Mouse (Mus musculus) embryo, embryonic 11 days (tissue): ENCODE data around the gene Map3k14.
"Not testable (repeated sequence)": the region's sequence is repeated elsewhere in the genome, so short reads cannot be mapped to it uniquely, and the experiment has no call there.

Experiments used
- DNase-seq: peaks from one replicate; pipeline ENCODE4 v3.0.0-alpha.2; 2015

Gene Map3k14

DNA sequence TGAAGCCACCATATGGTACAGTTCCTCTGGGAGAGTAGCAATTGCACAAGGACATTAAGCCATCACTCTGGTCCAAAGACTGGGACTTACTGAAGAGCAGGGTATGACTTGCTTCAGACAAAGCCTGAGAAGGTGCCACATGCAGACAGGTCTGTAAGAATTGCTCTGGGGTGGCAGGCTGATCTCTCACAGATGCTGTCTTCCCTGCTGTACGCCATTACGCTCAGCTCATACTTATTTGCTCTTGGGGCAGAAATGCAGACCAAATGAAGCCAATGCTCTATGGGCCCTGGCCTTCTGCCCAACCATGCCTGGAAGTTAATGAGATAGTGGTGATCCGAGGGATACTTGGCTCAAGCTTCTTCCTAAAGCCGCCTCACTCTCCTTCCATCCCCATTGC lies 22.4 kb downstream of the Map3k14 start:
- DNase-seq, result no peak

DNA sequence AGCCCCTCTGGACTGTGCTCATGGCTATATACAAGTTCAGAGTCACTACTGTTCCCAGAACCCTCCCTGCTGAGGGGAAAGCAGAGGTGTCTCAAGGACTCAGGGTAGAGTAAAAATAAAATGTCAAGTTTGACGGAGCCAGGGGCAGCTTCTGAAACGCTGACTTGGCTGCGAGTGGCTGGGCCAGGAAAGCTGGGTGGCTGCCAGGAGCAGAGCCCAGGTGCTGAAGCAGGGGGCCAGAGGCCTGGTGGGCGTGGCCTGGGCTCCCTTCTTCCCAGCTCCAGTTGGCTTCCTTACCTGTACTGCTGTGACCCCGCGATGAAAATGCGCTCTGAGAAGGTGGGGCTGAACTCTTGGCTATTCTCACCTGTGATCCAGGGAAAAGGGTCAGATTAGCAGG lies 26.5 kb downstream of the Map3k14 start:
- no peak for DNase-seq

DNA sequence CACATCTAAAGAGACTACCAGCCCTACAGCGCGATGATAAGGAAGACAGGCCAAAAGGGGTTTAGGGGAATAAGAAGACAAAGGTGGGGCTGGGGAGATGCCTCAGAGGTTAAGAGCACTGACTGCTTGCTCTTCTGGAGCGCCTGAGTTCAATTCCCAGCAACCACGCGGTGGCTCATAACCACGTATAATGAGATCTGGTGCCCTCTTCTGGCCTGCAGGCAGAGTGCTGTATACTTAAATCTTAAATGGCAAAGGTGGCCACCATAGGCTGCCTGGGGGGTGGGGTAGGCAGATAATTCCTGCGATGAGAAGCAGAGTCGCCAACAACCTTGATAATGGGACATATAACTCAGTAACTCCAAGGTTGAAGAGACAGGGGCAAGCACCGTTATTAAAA lies 29.5 kb downstream of the Map3k14 start:
- DNase-seq, result no peak

DNA sequence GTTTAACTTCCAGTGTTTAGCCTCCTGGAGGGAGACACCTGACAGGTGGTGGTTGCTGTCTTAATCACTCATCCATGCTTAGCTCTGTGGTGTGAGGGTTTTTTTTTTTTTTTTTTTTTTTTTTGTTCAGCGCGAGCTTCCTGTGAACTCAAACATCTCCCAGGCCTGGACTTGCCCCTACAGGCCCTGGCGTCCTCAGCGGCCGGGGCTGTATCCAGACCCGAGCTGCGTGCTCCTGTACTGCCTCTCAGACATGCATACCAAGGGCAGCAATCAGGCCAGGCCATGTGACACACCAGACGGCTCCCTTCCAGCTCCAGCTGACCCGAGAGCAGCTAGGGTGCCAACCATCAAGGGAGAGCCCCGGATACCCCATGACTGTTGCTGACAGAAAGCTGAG lies 30.4 kb downstream of the Map3k14 start:
- no peak for DNase-seq

DNA sequence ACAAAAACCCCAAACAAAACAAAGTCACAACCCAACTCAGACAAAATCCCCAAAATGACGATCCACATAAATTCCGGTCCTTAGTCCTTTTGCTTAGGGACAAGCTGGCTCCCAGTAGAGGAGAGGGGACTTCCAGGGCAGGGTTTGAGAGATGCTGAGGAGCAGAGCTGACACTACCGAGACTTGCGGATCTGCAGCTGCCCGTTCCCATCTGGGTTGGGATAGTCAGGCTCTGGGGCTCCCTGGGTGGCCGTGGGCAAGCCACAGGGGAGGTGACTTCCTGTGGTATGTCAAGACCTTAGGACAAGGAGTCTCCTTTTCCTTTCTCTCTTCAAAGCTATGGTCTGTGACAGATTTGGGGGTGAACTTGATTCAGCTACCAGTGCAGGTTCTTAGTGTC lies 30.8 kb downstream of the Map3k14 start:
- DNase-seq, result no peak

DNA sequence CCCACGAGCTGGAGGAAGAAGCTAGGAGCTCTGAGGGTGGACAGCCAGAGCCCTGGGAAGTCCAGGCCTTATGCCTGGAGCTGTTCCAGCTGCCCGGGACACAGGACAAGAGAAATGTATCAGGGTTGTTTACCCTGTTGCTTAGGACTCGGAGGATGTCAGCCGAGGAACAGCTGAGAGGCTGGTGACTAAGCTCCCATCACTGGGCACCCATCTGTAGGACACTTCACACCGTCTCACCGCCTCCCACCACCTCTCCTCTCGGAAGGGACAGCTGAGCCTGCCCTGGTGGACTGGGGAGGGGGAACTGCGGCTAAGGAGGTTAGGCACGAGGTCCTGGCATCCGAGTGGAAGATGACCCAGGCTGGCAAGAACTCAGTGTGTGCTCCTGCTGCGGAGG lies 31.6 kb downstream of the Map3k14 start:
- no peak for DNase-seq

DNA sequence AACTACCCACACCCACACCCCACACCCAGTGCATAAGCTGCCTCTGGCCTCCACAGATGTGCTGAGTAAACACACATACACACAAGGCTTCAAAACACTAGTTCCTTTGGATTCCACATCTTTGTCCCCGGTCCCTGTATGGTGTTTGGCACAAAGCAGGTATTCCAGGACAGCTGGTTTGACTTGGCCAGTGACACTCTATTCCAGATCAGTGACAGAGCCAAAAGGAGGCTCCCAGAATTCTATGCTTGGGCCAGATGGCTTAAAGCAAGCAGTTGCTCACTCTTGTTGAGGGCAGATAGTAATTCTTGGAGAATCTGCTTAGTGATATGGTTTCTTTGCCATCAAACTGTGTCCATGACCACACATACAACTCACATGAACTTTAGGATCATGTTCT lies 32.8 kb downstream of the Map3k14 start:
- DNase-seq, result no peak

DNA sequence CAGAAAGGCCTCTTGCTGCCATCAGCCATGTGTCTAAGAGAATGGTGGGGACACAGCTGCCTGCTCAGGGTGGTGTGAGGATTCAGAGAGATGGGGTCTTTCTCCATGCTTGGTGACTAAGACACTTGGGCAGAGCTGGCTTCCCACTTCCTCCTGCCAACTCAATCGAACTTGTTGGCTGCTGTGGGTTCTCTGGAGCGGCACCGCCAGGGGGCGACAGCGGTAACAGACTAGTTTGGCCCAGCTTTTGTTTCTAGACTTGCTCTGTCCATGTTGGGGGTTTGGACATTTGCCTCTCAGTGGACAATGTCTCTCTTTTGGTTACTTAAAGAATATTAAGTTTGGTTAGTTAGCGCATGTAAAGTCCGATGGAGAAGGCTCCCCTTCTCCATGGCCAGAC lies 34.3 kb downstream of the Map3k14 start:
- peak; percentile 83 for DNase-seq

DNA sequence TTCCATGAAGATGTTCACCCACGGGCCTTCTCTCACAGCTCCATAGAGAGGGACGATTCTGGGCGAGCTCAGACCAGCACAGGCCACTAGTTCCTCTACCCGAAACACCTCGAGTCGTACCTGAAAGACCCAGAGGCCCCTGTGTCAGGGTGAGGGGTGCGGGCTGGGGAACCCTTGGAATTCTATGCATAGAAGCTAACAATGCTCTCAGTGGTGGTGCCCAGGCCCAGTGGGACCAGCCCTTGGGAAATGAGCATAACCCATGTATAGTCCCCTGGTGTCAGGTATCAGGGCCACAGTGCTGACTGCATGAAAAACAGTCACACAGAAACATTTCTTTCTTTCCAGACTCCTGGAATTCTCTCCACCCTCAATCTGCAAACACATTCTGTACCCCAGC lies 35.9 kb downstream of the Map3k14 start:
- DNase-seq, result no peak

DNA sequence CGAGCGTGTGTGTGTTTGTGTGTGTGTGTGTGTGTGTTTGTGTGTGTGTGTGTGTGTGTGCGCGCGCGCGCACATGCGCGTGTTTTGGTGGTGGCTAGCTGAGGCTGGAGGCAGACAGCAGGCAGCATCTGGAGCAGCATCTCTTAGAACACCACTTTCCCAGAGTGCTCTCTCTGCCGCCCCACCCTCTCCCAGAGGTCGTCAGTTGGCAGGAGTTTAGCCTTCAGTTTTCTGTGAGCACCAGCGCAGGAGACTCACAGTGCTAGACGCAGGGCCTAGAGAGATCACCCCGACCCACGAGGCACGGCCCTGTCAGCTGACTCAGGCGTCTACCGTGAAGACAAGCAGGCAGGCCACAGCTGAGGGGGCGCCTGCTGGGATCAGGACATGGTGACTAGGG lies 36.6 kb downstream of the Map3k14 start:
- no peak for DNase-seq

DNA sequence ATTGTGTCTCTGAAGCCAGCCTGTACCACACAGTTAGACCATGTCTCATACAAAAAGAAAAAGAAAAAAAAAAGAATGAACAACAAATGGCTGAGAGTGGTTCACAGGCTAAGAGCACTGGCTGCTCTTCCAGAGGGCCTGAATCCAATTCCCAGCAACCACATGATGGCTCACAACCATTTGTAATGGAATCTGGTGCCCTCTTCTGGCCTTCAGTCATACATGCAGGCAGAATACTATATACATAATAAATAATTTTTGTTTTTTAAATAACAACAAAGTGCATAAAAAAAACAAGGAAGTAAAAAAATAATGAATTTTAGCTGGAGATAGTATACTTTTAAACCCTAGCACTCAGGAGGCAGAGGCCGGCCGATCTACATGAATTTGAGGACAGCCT lies 37.7 kb downstream of the Map3k14 start:
- no peak for DNase-seq

DNA sequence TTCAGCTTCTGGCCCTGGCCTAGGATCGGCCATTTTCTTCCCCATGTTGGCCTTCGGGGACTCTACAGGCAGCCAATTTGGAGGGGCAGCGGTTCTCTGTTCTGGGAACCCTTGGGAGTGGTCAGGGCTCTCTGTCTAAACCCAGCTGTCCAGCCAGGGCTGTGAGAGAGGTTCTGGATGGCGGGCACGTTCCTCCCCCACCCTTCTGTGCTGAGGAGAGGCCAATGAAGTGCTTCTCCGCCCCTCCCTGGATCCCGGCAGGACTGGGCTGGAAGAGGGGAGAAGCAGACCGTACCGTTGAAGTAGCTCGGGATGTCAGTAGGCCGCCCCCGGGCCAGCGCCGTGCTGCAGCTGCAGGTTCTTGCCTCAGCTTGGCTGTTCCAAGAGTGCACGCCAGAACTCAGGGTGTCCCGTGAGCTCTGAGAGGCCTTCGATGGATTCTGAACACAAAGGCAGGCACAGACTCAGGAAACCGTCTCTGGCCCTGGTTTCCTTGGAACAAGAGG lies 43.3 kb downstream of the Map3k14 start:
- no peak for DNase-seq

DNA sequence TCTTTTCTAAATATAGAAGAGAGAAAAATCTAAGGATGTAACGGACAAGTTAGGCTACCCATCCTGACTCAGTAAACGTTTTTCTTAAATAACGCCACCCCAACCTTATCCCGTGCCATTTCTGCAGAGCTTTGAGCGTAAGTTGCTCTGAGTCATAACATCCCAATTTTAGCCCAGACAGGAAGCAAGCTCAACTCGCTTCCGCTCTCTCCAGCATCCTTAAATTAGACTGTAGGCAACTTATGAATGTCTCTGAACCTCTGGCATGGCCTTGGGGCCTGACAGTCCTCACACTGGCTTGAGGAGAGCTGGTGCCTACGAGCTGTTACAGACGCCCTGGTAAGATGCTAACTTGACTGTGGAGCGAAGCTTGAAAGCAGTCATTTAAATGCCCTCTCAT lies 43.8 kb downstream of the Map3k14 start:
- DNase-seq, result no peak

DNA sequence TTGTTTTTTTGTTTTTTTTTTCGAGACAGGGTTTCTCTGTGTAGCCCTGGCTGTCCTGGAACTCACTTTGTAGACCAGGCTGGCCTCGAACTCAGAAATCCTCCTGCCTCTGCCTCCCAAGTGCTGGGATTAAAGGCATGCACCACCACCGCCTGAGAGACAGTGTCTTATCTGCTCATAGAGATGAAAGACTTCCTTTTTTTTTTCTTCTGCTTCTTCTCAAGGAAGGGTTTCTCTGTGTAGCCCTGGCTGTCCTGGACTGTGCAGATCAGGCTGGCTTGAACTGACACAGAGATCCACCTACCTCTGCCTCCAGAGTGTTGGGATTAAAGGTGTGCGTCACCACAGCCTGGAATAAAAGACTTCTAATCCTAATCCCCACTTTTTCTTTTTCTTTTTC lies 44.6 kb downstream of the Map3k14 start:
- DNase-seq, result not testable (repeated sequence)

DNA sequence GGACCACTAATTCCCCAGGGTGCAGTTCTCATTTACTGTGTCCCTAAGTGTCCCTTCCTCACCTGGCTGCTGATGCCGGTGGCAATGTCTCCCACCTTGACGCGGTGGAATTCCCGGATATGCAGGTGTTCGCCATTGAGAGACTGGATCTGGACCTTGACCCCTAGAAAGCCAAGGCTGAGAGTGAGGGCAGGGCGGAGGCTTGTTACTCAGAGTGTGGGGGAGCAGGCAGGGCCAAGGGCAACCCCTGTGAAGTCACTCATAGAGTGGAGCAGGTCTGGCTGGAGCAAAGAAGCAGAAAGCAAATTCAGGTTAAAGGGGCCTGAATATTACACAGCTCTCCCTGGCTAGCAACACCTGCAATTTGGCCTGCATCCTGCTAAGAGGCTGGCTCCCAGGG lies 45.8 kb downstream of the Map3k14 start:
- DNase-seq, result no peak

DNA sequence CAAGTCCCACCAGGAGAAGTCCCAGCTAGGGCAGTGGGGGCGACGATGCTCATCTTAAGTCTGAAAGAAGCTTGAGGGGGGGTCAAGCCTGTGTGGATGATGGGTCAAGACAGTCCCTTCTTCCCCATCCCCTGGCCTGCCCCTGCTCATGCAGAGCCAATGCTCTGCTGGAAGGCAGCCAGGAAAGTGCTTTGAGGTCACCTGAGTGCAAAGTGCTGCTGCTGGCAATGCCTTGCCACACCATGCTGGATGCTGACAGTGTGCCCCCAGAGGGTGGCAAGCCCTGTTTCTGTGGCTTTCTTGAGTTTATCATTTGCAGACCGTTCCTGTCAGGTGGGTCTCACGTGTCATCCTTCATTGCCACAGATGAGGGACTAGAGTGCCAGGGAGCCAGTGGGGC lies 47.3 kb downstream of the Map3k14 start:
- DNase-seq, result no peak

DNA sequence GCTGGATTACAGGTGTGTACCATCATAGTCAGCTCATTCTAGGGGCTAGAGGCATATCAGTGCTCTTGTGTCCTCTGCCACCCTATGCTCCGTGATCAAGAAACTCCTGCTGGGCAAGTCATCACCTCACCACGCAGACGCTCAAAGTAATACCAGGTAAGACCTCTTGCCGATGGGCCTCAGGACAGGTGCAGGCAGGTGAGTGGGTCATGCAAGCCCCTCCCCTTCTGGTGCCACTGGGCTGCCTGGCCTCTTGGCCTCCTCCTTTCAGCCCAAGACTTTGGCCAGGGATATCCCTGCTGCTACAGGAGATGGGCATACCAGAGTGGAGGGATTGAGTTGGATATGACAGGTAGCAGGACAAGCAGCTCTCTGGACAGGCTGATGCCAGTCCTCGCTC lies 48.0 kb downstream of the Map3k14 start:
- no peak for DNase-seq

DNA sequence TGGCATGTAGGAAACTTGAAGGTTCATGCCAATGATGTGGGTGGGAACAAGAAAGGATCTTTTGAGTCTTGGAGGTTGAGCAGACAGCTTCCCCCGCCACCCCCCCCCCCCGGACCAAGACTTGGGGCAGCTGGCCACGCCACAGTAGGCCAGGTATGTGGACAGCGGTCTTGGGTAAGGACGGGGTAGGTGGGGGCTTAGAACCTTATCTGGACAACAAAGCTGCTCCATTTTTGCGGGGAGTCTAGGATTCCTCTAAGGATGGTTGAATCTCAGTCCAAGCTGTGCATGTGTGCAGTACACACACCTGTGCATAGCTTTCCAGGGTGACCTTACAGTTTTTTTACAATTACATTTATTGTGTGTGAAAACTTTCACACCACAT lies 48.8 kb downstream of the Map3k14 start:
- no peak for DNase-seq

DNA sequence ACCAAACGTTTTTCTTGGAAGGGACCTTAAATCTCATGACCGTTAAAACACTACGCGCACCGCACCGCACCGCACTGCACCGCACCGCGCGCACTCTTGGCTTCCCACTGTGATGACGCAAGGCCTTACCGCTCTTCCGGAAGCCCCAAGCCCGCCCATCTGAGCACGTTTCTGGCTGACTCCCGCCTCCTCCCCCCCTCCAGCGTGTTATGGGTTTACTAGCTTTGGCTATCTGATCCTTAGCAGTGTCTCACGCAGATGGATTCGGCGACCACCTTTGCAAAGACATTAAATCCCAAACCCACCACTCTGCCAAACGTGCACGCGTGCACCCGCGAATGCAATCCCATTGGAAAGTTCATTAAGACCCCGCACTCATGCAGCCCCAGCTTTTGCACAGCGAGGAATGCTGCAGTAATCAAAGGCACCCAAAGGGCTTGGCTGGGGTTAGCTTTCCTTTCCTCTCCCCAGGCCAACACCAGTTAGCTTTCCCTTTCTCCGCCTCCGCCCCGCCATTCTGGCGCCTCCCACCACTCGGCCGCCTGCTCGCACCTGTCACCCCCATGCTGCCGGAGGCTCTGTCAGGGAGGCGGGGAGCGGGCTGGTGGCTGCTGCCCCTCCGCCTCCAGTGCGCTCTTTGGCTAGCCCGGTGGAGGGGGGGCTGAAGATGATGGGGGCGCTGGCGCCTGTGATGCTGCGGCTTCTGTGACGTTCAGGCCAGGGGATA lies 49.3 kb downstream of the Map3k14 start, which contains the start of gene Spata32:
Gene Spata32, minus strand, starts transcription at position 643 of the 727 bp plus-strand sequence.
- peak; percentile 79 for DNase-seq

DNA sequence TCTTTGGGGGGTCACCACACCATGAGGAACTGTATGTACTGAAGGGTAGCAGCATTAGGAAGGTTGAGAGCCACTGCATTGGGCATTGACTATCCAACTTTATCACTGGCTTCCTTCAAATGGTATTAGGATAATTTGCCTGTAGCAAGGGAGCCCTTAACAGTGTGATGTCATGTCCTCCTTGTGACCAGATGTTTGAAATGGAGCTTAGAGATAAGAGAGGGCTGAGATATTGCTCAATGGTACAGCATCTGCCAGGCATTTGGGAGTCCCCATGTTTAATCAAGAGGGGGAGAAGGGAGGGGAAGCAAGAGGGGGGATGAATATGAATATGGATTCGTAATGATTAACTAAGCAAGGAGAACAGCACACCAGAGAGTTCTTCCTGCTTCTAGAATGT lies 51.9 kb downstream of the Map3k14 start:
- DNase-seq, result no peak

DNA sequence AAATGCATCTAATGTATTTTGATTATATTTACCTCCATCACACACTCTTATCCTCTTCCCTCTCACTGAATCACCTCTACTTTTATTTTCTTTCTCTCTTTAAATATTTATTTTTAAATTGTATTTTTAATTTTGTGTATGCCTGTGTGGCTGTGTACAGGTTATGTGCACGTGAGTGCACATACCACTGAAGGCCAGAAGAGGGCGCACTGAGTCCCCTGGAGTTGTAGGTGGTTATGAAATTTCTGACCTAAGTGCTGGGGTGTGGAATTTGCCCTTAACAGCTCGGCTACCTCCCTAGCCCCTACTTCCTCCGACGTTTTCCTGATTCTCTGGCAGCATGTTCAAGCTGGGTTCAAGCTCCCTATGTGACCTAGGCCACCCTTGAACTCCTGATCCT lies 53.6 kb downstream of the Map3k14 start:
- no peak for DNase-seq

DNA sequence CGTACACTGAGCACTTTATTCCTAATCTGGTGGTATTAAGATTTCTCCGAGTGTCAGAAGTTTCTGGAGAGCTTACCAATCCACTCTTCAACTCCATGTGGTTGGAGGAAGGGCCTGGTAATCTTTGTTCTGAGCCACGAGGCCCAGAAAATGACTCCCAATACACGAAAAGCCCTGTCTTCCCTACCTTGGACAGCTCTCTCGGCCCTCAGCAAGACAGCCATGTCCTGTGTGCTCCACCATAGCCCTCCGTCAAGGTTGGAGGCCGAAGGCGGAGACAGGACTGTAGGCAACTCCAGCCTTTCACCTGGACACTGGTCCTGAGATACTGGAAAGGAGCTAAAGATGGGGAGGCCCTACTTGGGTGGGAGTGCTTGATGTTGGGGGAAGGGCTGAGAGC lies 57.0 kb downstream of the Map3k14 start:
- DNase-seq, result no peak

DNA sequence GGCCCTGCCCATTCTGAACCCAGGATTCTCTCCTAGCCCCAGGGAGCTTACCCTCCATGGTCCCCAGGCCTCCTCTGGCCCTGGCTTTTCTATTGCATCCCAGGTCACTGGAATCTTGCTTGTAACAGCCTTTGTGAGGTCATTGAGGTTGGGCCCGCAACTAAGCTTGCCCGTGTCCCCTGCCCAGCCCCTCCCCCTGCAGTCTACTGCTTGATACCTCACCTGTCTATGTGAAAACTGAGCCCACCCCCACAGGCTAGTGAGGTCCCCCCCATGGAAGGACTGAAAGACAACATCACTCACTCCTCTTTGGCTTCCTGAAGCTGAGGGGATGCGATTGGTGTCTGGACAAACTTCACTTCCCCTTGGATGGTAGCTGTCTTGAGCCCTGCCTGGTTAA lies 58.8 kb downstream of the Map3k14 start, which contains the start of gene 1700023F06Rik:
Gene 1700023F06Rik, minus strand, starts transcription at position 101 of the 400 bp plus-strand sequence.
- DNase-seq, result no peak

DNA sequence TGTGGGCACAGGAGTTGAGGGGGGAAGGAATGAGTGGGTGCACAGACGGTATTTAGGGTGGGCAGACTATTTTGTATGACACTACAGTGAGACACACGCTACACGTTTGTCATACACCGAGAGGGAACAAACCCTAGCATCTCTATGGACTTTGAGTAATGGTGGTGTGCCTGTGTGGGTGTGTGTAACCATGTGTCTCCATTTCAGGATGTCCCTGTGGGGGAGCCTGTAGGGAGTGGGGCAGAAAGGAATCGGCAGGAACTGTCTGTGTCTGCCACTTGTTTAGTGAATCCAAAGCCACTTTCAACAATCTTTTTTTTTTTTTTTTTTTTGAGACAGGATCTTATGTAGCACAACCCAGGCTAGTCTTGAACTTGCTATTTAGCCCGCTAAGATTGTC lies 61.1 kb downstream of the Map3k14 start:
- DNase-seq, result no peak

DNA sequence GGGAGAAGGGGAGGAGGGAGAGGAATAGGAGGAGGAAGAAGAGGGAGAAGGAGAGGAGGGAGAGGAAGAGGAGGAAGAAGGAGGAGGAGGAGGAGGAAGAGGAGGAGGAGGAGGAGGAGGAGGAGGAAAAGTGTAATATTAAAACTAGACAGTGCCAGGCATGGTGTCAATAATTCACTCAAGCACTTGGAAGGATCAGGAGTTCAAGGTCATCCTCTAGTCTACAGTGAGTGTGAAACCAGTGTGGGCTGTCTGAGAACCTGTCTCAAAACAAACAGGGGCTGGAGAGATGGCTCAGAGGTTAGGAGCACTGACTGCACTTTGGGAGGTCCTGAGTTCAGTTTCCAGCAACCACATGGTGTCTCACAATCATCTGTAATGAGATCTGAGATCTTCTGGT lies 64.9 kb downstream of the Map3k14 start:
- no peak for DNase-seq
